Mouse (Mus musculus): ENCODE data around the gene Pkp1. TPM values are rescaled to one million over a fixed set of nuclear protein-coding genes. Genes with fewer than 3 reads are reported as not detected.

Pkp1 gene
- polyA plus RNA-seq (2014; fragmentation: Illumina TruSeq; extraction: RNeasy Lipid Tissue Mini Kit (QIAGEN cat#74804); ENCODE audit: low read depth, low replicate concordance) = not detected

DNA sequence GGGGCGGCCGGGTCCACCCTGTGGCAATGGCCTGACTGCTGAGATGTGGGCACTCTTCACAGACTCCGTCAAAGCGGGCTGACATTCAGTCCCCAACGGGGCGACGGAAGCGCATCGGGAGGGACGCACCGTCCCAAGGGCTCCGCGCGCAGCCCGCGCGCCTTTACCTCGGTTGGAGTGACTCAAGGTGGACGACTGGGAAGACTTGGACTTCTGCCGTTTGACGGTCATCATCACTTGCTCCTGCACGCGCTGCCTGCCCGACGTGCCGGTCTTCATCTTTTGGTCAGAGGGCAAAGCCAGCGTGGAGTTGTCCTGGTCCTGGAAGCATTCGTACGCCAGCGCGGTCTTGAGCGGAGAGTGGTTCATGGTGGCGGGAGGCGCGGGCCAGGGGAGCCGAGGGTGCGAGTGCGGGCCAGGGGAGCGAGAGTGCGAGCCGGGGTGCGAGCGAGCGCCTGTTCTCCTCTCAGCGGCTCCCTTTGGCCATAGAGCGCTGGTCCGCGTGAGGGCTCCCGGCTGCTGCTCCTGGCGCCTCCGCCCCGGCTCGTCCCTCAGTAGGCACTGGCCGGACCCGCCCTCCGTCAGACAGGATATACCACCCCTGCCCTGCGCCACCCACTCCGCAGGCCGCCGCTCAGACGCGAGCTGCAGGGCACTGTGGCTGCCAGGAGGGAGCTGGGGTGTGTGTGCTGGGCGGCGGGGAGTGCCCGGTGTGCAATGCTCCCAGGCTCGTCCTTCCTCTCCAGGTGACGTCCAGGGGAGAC is at the start of gene Pkp1:
Pkp1 (minus strand) TSS at position 564 of the 764 bp plus-strand sequence.

GRCm38 (mm10) chr1:135835716-135836483 is 83.1 kb downstream of the Pkp1 start, which contains the start of gene Tnnt2:
TSS of gene Tnnt2 (plus strand) at chr1:135836354.

Other genes with a start within 250 kb of the Pkp1 start
- 20.7 TPM for gene Csrp1, start 199.1 kb downstream of the Pkp1 start, polyA plus RNA-seq (2014; fragmentation: Illumina TruSeq; extraction: RNeasy Lipid Tissue Mini Kit (QIAGEN cat#74804); ENCODE audit: low read depth, low replicate concordance)
- 0.89 TPM for gene Phlda3, start 153.1 kb downstream of the Pkp1 start, polyA plus RNA-seq (2014; fragmentation: Illumina TruSeq; extraction: RNeasy Lipid Tissue Mini Kit (QIAGEN cat#74804); ENCODE audit: low read depth, low replicate concordance)
- not detected for gene Tnni1, start 139.8 kb downstream of the Pkp1 start, polyA plus RNA-seq (2014; fragmentation: Illumina TruSeq; extraction: RNeasy Lipid Tissue Mini Kit (QIAGEN cat#74804); ENCODE audit: low read depth, low replicate concordance)
- gene Lad1, start 100.6 kb downstream of the Pkp1 start, polyA plus RNA-seq (2014; fragmentation: Illumina TruSeq; extraction: RNeasy Lipid Tissue Mini Kit (QIAGEN cat#74804); ENCODE audit: low read depth, low replicate concordance) = 8.3 TPM
- gene Tnnt2, start 82.9 kb downstream of the Pkp1 start, polyA plus RNA-seq (2014; fragmentation: Illumina TruSeq; extraction: RNeasy Lipid Tissue Mini Kit (QIAGEN cat#74804); ENCODE audit: low read depth, low replicate concordance) = not detected
- not detected for gene Igfn1, start 87.1 kb upstream of the Pkp1 start, polyA plus RNA-seq (2014; fragmentation: Illumina TruSeq; extraction: RNeasy Lipid Tissue Mini Kit (QIAGEN cat#74804); ENCODE audit: low read depth, low replicate concordance)
- 6.1 TPM for gene Tmem9, start 88.9 kb upstream of the Pkp1 start, polyA plus RNA-seq (2014; fragmentation: Illumina TruSeq; extraction: RNeasy Lipid Tissue Mini Kit (QIAGEN cat#74804); ENCODE audit: low read depth, low replicate concordance)
- gene Ascl5, start 131.6 kb upstream of the Pkp1 start, polyA plus RNA-seq (2014; fragmentation: Illumina TruSeq; extraction: RNeasy Lipid Tissue Mini Kit (QIAGEN cat#74804); ENCODE audit: low read depth, low replicate concordance) = not detected
- gene Cacna1s, start 133.5 kb upstream of the Pkp1 start, polyA plus RNA-seq (2014; fragmentation: Illumina TruSeq; extraction: RNeasy Lipid Tissue Mini Kit (QIAGEN cat#74804); ENCODE audit: low read depth, low replicate concordance) = not detected
- gene Kif21b, start 212.2 kb upstream of the Pkp1 start, polyA plus RNA-seq (2014; fragmentation: Illumina TruSeq; extraction: RNeasy Lipid Tissue Mini Kit (QIAGEN cat#74804); ENCODE audit: low read depth, low replicate concordance) = not detected

Measured in kidney, adult 10 weeks (tissue).